Mouse (Mus musculus) liver, postnatal 0 days (tissue): ENCODE measurements at regions not wholly inside any gene's neighbourhood (a gene's known extent, or its start where the extent isn't known, plus 50 kb on each side); places are given as distances from the start of the nearest gene placed in this dataset.

Source experiments
- CTCF ChIP-seq: sonication (generic); IDR thresholded peaks from 2 replicates; pipeline ENCODE4 v1.5.1; 2016; ENCODE audit warnings: antibody characterized with exemption, low read depth
- EP300 ChIP-seq: IDR thresholded peaks from 2 replicates; pipeline ENCODE4 v1.6.1; 2016; ENCODE audit warnings: antibody characterized with exemption, low read depth, mild to moderate bottlenecking

DNA sequence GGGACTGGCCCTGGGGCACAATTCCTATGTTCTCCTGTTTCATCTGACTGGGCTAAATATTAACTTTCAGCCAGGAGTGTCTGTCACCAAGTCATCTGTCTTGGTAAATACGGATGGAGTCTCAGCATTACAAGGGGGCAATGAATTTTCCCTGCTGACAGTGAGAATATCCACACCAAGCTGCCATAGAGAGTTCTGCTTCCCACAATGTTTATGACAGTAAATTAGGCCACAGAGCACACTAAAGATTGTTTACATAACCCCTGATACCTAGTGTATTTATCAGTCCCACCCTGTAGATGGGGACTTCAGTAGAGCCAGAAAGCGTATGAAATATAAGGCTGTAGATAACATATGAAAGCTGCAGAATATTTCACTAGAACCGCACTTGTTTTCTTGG is 150.6 kb upstream of the Osr1 start:
- TF ChIP-seq CTCF, result no peak
- TF ChIP-seq EP300, result no peak
